Mouse (Mus musculus) testis, adult 2 months (tissue): ENCODE measurements at regions not wholly inside any gene's neighbourhood (a gene's known extent, or its start where the extent isn't known, plus 50 kb on each side); places are given as distances from the start of the nearest gene placed in this dataset.

Source experiments
- CTCF ChIP-seq: fragments of 200-500 bp; IDR thresholded peaks from 2 replicates; pipeline ENCODE4 v1.5.1; 2012; ENCODE audit warnings: low read depth, mild to moderate bottlenecking, inconsistent platforms, low read length, moderate library complexity; ENCODE audit not compliant: control insufficient read depth, insufficient read depth, insufficient replicate concordance
- POLR2A ChIP-seq: fragments of 200-500 bp; IDR thresholded peaks from 2 replicates; pipeline ENCODE4 v1.6.1; 2012; ENCODE audit warnings: low read depth, mild to moderate bottlenecking, inconsistent platforms, low read length, moderate library complexity; ENCODE audit not compliant: control insufficient read depth

DNA sequence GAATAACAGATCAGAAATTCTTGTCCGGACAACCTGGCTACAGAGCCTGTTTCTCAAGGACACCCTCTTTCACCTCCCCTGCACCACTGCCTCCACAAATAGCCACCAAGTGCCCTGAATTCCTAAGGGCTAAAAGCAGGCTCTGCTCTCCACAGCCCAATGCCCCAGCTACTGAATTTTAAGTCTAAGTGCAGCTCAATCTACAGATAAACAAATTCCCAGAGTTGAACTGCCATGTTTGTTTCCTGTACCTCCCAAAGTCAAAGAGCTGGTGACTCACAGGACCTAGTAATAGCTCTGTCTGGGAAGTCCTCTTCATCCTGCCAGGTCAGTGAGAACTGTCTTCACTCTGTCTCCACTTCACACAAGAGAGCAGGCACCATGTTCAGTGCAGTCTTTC is 200.0 kb downstream of the Col12a1 start:
- no peak for TF ChIP-seq CTCF
- TF ChIP-seq POLR2A = no peak
